Mouse (Mus musculus) MEL (cell line): ENCODE results near the gene Magel2.

Experiments used
- CTCF ChIP-seq, 3 experiments: IDR thresholded peaks in 2 of 3; conservative IDR thresholded peaks in 1 of 3; 2 replicates each; pipeline ENCODE4 v1.5.1; 2011 to 2012; ENCODE audit warnings: low read length in 3 of 3, low read depth in 2 of 3, mild to moderate bottlenecking in 2 of 3, improper control_type of control experiment in 1 of 3, inconsistent platforms in 1 of 3, mixed read lengths in 1 of 3, moderate library complexity in 1 of 3; ENCODE audit not compliant: control insufficient read depth in 1 of 3, insufficient read depth in 1 of 3, poor library complexity in 1 of 3, severe bottlenecking in 1 of 3
- GABPA ChIP-seq: IDR thresholded peaks from 2 replicates; pipeline ENCODE4 v1.6.1; 2012; ENCODE audit warnings: low read depth, mild to moderate bottlenecking, inconsistent platforms, low read length, improper control_type of control experiment, moderate library complexity
- GATA1 ChIP-seq: IDR thresholded peaks from 2 replicates; pipeline ENCODE4 v1.6.1; 2011; ENCODE audit warnings: low read depth, low read length, improper control_type of control experiment
- HCFC1 ChIP-seq: IDR thresholded peaks from 2 replicates; pipeline ENCODE4 v1.6.1; 2012; ENCODE audit warnings: low read depth, mild to moderate bottlenecking, inconsistent platforms, low read length, improper control_type of control experiment, moderate library complexity
- JUND ChIP-seq: IDR thresholded peaks from 2 replicates; pipeline ENCODE4 v1.6.1; 2011; ENCODE audit warnings: low read depth, mild to moderate bottlenecking, improper control_type of control experiment, low read length
- KAT2A ChIP-seq: conservative IDR thresholded peaks from 2 replicates; pipeline ENCODE4 v1.6.1; 2012; ENCODE audit warnings: low read depth, low read length, improper control_type of control experiment, inconsistent platforms
- MAZ ChIP-seq: IDR thresholded peaks from 2 replicates; pipeline ENCODE4 v1.6.1; 2012; ENCODE audit warnings: low read depth, mild to moderate bottlenecking, inconsistent platforms, low read length, improper control_type of control experiment
- MYC ChIP-seq: IDR thresholded peaks from 2 replicates; pipeline ENCODE4 v1.6.1; 2011; ENCODE audit warnings: low read depth, mild to moderate bottlenecking, low read length, improper control_type of control experiment, moderate library complexity
- POLR2A ChIP-seq, 2 experiments: IDR thresholded peaks; 2 replicates each; pipeline ENCODE4 v1.6.1; 2011 to 2012; ENCODE audit warnings: low read length in 2 of 2, mild to moderate bottlenecking in 2 of 2, control low read depth in 1 of 2, improper control_type of control experiment in 1 of 2, low read depth in 1 of 2, moderate library complexity in 1 of 2; ENCODE audit not compliant: control insufficient read depth in 1 of 2, insufficient read depth in 1 of 2, poor library complexity in 1 of 2
- POLR2AphosphoS5 ChIP-seq: IDR thresholded peaks from 2 replicates; pipeline ENCODE4 v1.6.1; 2012; ENCODE audit warnings: low read depth, borderline replicate concordance, mild to moderate bottlenecking, inconsistent platforms, low read length, moderate library complexity, mixed read lengths
- SIN3A ChIP-seq: IDR thresholded peaks from 2 replicates; pipeline ENCODE4 v1.6.1; 2012; ENCODE audit warnings: low read length, improper control_type of control experiment, inconsistent platforms
- ZC3H11A ChIP-seq: IDR thresholded peaks from 2 replicates; pipeline ENCODE4 v1.6.1; 2012; ENCODE audit warnings: low read depth, mild to moderate bottlenecking, inconsistent platforms, low read length, improper control_type of control experiment
- ZNF384 ChIP-seq: IDR thresholded peaks from 2 replicates; pipeline ENCODE4 v1.6.1; 2012; ENCODE audit warnings: low read depth, mild to moderate bottlenecking, inconsistent platforms, low read length, improper control_type of control experiment

DNA sequence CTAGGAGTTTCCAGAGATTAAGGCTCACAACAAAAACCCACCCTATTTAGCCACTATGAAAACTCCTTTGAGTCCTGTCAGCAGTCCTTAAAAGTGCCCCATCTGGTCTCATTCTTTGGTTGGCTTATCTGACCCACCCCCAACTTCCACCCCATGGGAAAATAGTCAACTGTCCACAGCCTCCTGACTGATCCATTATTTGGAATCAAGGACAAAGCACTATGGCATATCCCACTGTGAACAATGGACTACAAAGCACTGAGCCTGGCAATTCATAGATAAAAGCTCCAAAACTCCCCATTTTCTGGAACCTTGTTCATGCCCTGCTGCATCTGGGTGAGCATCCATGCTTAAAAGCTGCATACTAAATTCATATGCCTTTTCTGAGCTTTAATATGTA lies 39.4 kb downstream of the Magel2 start:
- TF ChIP-seq MYC, result no peak
- TF ChIP-seq JUND, result no peak
- TF ChIP-seq POLR2A (IDR thresholded peaks at IDR 0.05; ENCODE audit: control insufficient read depth in 1 of 2, insufficient read depth in 1 of 2, low read depth in 1 of 2, low read length in 2 of 2, poor library complexity in 1 of 2), result no peak
- TF ChIP-seq HCFC1, result no peak
- no peak for TF ChIP-seq CTCF (IDR thresholded peaks at IDR 0.05 in 2 of 3, conservative IDR thresholded peaks at IDR 0.05 in 1 of 3; ENCODE audit: control insufficient read depth in 1 of 3, insufficient read depth in 1 of 3, low read depth in 2 of 3, low read length in 3 of 3, poor library complexity in 1 of 3, severe bottlenecking in 1 of 3)
- TF ChIP-seq GABPA, result no peak
- TF ChIP-seq ZC3H11A, result no peak
- TF ChIP-seq KAT2A, result no peak
- no peak for TF ChIP-seq MAZ
- TF ChIP-seq POLR2AphosphoS5, result no peak
- TF ChIP-seq GATA1, result no peak
- TF ChIP-seq SIN3A, result no peak
- TF ChIP-seq ZNF384, result no peak
